Comparison of ENCODE assay signal across 30 mouse cellular contexts in genomic region chr13:103670611-103671010, GRCm38 (mm10).
DNase-seq lines count a peak whose midpoint lies in the region; ATAC-seq and TF ChIP-seq lines count a peak whose summit lies in the region.
"Had no signal": no experiment of that assay in that cellular context is flagged by ENCODE, and none has a peak within 500 bp of the region (broad histone marks: within the 10 kb centered on the region; RNA-seq: fewer than 3 reads in every experiment).

No protein-coding gene starts in this region.

- no peak overlapping the region for H3K27ac ChIP-seq in heart, embryonic 10.5 days
- H3K27ac ChIP-seq in heart, embryonic 11.5 days (ENCODE audit: low read depth, low read length) = no peak overlapping the region
- H3K27ac ChIP-seq in embryonic fibroblast, embryonic 13.5 days (ENCODE audit: insufficient read depth, low read length) = peak overlapping the region; percentile 41; the same call in 1 of the 2 replicates
- H3K27ac ChIP-seq in hindbrain, embryonic 11.5 days (ENCODE audit: low read depth, low read length) = no peak overlapping the region
- H3K27ac ChIP-seq: forebrain, embryonic 13.5 days; hindbrain, embryonic 10.5 days; kidney, postnatal 0 days; limb, embryonic 10.5 days; limb, embryonic 15.5 days; liver, embryonic 13.5 days; neural tube, embryonic 13.5 days; stomach, postnatal 0 days had no signal

- TF ChIP-seq CTCF in embryonic fibroblast, embryonic 13.5 days (IDR thresholded peaks at IDR 0.05; ENCODE audit: borderline replicate concordance, insufficient read depth, low read length) = no peak

- no peak overlapping the region for H3K9ac ChIP-seq in heart, embryonic 11.5 days (ENCODE audit: low read depth, low read length)
- H3K9ac ChIP-seq in hindbrain, embryonic 11.5 days (ENCODE audit: low read depth, low read length) = no peak overlapping the region
- H3K9ac ChIP-seq: forebrain, embryonic 13.5 days; limb, embryonic 15.5 days; liver, embryonic 13.5 days; neural tube, embryonic 13.5 days had no signal

- no peaks in the 10 kb centered on the region for H3K27me3 ChIP-seq in heart, embryonic 10.5 days (ENCODE audit: insufficient read depth, poor library complexity, severe bottlenecking)
- no peaks in the 10 kb centered on the region for H3K27me3 ChIP-seq in heart, embryonic 11.5 days (ENCODE audit: control insufficient read depth, insufficient read depth, low read length)
- no peaks in the 10 kb centered on the region for H3K27me3 ChIP-seq in hindbrain, embryonic 11.5 days (ENCODE audit: control insufficient read depth, insufficient read depth, low read length)
- H3K27me3 ChIP-seq: forebrain, embryonic 13.5 days; limb, embryonic 15.5 days; liver, embryonic 13.5 days; neural tube, embryonic 13.5 days; Patski had no signal

- ATAC-seq in heart, embryonic 11.5 days (replicated peaks; ENCODE audit: insufficient number of reproducible peaks, low FRiP score, low TSS enrichment) = no peak
- ATAC-seq in hindbrain, embryonic 11.5 days (ENCODE audit: low FRiP score) = no peak
- ATAC-seq: forebrain, embryonic 13.5 days; hindbrain, embryonic 16.5 days; Patski had no signal

- peak; percentile 41 for DNase-seq in heart, embryonic 10.5 days (ENCODE audit: low spot score)
- peak; percentile 38 to 42 for DNase-seq in right cerebral cortex, adult 2 months (ENCODE audit: low spot score in 2 of 2)
- DNase-seq in right cerebral cortex, postnatal 10 days (ENCODE audit: low spot score in 2 of 2) = no peak
- peak; percentile 11 for DNase-seq in telencephalon, adult 2 months (ENCODE audit: low read depth, low spot score)
- no peak for DNase-seq in hindbrain, embryonic 11.5 days (ENCODE audit: low spot score)
- DNase-seq in kidney, adult 9 months = no peak
- DNase-seq: adrenal gland, postnatal 10 days; cerebellum, adult 11 months; cerebellum, adult 9-11 months; gastrocnemius, postnatal 25 days; heart, adult 18-20 months; heart, postnatal 14 days; kidney, adult 18-20 months; liver, embryonic 13.5 days; lung, adult 2 months; lung, postnatal 10 days; thymus, adult 2 months; thymus, postnatal 36 days had no signal

- no peaks in the 10 kb centered on the region for H3K4me1 ChIP-seq in heart, embryonic 10.5 days
- H3K4me1 ChIP-seq in heart, embryonic 11.5 days (ENCODE audit: control insufficient read depth, insufficient read depth, low read length) = no peaks in the 10 kb centered on the region
- H3K4me1 ChIP-seq in embryonic fibroblast, embryonic 13.5 days (ENCODE audit: control insufficient read depth, insufficient read depth, low read length) = peaks cover 4% of the 10 kb centered on the region; the same call in 1 of the 2 replicates
- no peaks in the 10 kb centered on the region for H3K4me1 ChIP-seq in hindbrain, embryonic 11.5 days (replicated peaks; ENCODE audit: control insufficient read depth, insufficient read depth, low read length)
- H3K4me1 ChIP-seq: forebrain, embryonic 13.5 days; hindbrain, embryonic 10.5 days; limb, embryonic 10.5 days; limb, embryonic 15.5 days; liver, embryonic 13.5 days; neural tube, embryonic 13.5 days had no signal

- no peak for TF ChIP-seq POLR2A in embryonic fibroblast, embryonic 13.5 days (IDR thresholded peaks at IDR 0.05; ENCODE audit: low read depth, low read length)

- no peaks in the 10 kb centered on the region for H3K9me3 ChIP-seq in heart, embryonic 10.5 days
- no peaks in the 10 kb centered on the region for H3K9me3 ChIP-seq in heart, embryonic 11.5 days (replicated peaks; ENCODE audit: control insufficient read depth, low read length)
- no peaks in the 10 kb centered on the region for H3K9me3 ChIP-seq in hindbrain, embryonic 11.5 days (ENCODE audit: control insufficient read depth, low read length)
- H3K9me3 ChIP-seq: forebrain, embryonic 13.5 days; hindbrain, embryonic 10.5 days; limb, embryonic 10.5 days; limb, embryonic 15.5 days; liver, embryonic 13.5 days; neural tube, embryonic 13.5 days had no signal

- no peak overlapping the region for H3K4me2 ChIP-seq in heart, embryonic 11.5 days
- no peak overlapping the region for H3K4me2 ChIP-seq in hindbrain, embryonic 11.5 days (replicated peaks; ENCODE audit: low read depth, low read length)
- H3K4me2 ChIP-seq: forebrain, embryonic 13.5 days; limb, embryonic 15.5 days; liver, embryonic 13.5 days; midbrain, embryonic 11.5 days; neural tube, embryonic 13.5 days had no signal

- H3K36me3 ChIP-seq in heart, embryonic 10.5 days = no peaks in the 10 kb centered on the region
- no peaks in the 10 kb centered on the region for H3K36me3 ChIP-seq in heart, embryonic 11.5 days (ENCODE audit: control insufficient read depth, insufficient read depth, low read length)
- no peaks in the 10 kb centered on the region for H3K36me3 ChIP-seq in hindbrain, embryonic 11.5 days (ENCODE audit: control insufficient read depth, insufficient read depth, low read length)
- H3K36me3 ChIP-seq: hindbrain, embryonic 10.5 days; limb, embryonic 10.5 days; limb, embryonic 15.5 days; liver, embryonic 13.5 days; neural tube, embryonic 13.5 days had no signal

- H3K4me3 ChIP-seq in heart, embryonic 10.5 days = no peak overlapping the region
- no peak overlapping the region for H3K4me3 ChIP-seq in heart, embryonic 11.5 days (ENCODE audit: low read depth, low read length)
- H3K4me3 ChIP-seq in embryonic fibroblast, embryonic 13.5 days (ENCODE audit: insufficient read depth, low read length) = no peak overlapping the region
- no peak overlapping the region for H3K4me3 ChIP-seq in hindbrain, embryonic 11.5 days (ENCODE audit: low read depth, low read length)
- H3K4me3 ChIP-seq: forebrain, embryonic 13.5 days; hindbrain, embryonic 10.5 days; limb, embryonic 10.5 days; limb, embryonic 15.5 days; liver, embryonic 13.5 days; neural tube, embryonic 13.5 days had no signal

Comparison
In these comparisons a context has a peak if more than half of its experiments do, and no peak if none do; other contexts are left out.
1. DNase-seq: peak in heart, embryonic 10.5 days (single experiment), right cerebral cortex, adult 2 months (2 of 2) and telencephalon, adult 2 months (single experiment); none in right cerebral cortex, postnatal 10 days (0 of 2), hindbrain, embryonic 11.5 days (single experiment) and kidney, adult 9 months (single experiment).